ENCODE assay signal across 16 mouse cellular contexts in genomic region chr16:84838576-84838975, GRCm38 (mm10).
"Had no signal": no experiment of that assay in that cellular context is flagged by ENCODE, and none has a peak within 500 bp of the region (broad histone marks: within the 10 kb centered on the region; RNA-seq: fewer than 3 reads in every experiment).

No protein-coding gene starts in this region.

- DNase-seq: gastrocnemius, postnatal 14 days; gastrocnemius, postnatal 36 days; heart, adult 11 months; heart, adult 2 months; heart, postnatal 14 days; heart, postnatal 36 days; kidney, adult 2 months; kidney, adult 9 months; kidney, postnatal 14 days; kidney, postnatal 36 days; layer of hippocampus, adult 9-11 months; layer of hippocampus, postnatal 36 days; left cerebral cortex, postnatal 4 days had no signal

- ATAC-seq: hindbrain, postnatal 0 days; intestine, postnatal 0 days; liver, embryonic 12.5 days had no signal
